Mouse (Mus musculus): ENCODE measurements around the gene Fbxo39.

The Fbxo39 gene

DNA sequence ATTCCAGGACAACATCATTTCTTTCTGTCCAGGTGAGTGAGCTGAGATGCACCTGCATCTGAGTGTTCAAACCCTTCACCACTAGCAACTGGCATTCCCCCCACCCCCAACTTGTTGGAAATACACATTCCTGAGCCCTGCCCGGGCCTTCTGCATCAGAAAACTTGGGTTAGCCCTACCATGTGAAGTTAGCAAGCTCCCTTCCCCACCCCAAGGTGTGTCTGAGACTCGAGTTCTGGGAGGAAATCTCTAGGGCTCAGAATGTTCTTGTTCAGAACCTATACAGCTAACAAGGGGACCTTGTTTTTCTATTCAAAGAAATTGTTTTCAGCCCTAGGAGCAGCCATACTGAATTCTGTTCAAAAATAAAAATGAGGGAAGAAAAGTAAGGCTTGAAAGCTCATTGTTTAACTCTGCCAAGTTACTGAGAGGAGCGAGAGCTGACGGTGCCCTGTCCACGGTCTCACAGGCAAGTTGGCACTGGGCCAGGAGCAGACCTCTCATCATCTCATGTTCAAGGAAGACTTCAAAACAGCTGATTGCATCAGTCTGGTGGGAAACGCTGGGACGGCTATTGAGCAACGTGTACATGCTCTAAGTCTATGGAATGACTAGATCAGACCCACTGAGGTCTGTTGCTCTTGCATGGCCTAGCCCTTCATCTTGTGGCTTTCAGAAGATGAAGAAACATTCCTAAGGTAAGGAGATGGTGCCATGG lies 49.4 kb downstream of the Fbxo39 start:
- DNase-seq (ENCODE audit: low spot score) = no peak

DNA sequence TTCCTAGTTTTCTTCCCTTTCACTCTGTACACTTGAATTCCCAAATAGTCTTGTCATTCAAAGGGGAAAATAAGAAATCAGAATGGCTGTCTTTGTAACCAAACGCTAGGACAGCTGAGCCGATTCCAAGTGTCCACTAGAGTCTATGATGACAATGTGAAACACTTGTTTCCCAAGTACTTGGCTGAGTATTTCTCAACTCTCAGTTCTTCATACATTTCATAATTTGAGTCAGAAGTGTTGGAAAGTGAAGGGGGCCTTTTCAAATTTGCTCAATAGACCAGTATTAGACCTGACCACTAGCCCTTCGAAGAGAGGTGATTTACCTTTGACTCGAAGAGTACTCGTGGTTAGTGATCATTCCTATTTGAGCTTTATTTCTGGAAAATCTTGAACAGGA lies 50.3 kb downstream of the Fbxo39 start:
- DNase-seq (ENCODE audit: low spot score) = no peak

DNA sequence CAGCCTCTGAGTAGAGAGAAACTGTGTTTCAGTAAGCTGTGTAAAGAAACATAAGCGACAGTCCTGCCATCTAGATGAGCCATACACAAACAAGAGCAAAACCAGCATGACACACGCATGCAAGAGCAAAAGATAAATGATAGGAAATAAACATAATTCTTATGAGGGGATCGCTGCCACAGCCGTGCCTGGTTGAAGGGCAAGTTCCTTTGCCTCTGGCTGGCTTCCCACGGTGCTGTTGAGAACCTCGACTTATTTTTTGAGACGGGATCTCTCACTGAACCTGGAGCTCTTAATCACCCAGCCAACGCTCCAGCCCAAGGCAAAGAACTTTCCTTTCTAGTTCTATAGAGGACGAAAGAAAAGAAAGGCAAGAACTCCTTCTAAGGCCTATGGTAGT lies 51.9 kb downstream of the Fbxo39 start:
- DNase-seq (ENCODE audit: low spot score) = no peak

DNA sequence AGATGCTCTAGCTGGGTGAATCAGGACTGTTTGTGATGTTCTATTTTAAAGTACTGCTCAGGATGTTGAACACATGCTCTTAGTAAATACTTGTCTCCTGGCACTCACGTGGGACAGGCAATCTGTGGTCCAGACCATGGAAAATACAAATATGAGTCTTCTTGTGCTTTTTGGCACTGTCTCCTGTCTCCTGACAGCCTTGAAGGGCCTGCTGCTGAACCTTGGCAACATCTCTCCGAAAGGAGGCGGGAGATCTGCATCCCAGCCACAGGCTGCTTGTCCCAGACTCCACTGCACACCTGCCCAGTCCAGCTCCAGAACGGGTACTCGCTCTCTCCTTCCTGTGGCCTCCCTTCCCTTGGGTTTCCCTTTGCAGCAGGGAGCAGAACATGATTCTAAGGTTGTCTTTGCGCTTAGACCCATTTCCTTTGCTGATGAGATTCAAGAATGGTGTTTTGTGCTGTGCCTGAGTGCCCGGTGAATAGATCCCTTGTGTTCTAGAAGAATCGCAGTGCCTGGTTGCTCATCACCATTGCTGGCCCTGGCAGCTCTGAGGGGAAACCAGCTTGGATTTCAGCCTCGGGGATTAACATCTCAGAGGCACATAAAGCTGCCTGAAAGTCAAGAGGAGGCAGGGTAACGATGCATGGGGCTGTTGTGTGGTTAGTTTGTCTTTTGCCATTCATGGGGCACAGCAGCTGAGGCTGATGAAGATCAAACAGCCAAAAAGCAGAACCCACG lies 53.9 kb downstream of the Fbxo39 start:
- no peak for DNase-seq (ENCODE audit: low spot score)
